27 mouse cellular contexts compared by ENCODE assay signal in the genomic region with DNA sequence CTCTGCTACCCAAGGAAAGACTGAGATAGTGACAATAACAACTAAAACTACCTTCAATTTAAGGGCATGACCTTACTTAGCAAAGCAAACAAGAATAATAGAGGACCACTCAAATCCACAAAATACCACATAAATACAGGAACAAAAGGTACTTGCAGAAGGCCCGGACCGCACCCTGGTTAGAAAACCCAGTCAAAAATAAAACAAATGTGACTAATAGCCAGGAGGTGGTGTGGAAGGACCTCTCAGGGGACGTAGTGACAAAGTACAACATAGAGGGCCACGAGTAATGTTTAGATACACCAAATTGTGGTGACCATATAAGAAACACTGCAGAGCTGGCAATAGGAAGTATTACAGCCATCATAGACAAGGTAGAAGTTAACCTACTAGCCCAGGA. TPM values are rescaled to one million over a fixed set of nuclear protein-coding genes. Genes with fewer than 3 reads are reported as not detected.
"Had no signal": no experiment of that assay in that cellular context is flagged by ENCODE, and none has a peak within 500 bp of the region (broad histone marks: within the 10 kb centered on the region; RNA-seq: fewer than 3 reads in every experiment).

No protein-coding gene starts in this region.

- H3K4me2 ChIP-seq: liver, embryonic 12.5 days; midbrain, embryonic 12.5 days; neural tube, embryonic 13.5 days; neural tube, embryonic 15.5 days had no signal

- H3K4me3 ChIP-seq: liver, embryonic 12.5 days; midbrain, embryonic 10.5 days; midbrain, embryonic 12.5 days; myocyte; neural tube, embryonic 13.5 days; neural tube, embryonic 15.5 days had no signal

- H3K27ac ChIP-seq: liver, embryonic 12.5 days; liver, embryonic 14.5 days; midbrain, embryonic 10.5 days; midbrain, embryonic 12.5 days; neural tube, embryonic 13.5 days; neural tube, embryonic 15.5 days had no signal

- H3K4me1 ChIP-seq: liver, embryonic 12.5 days; midbrain, embryonic 12.5 days; neural tube, embryonic 13.5 days; neural tube, embryonic 15.5 days had no signal

- H3K36me3 ChIP-seq: liver, embryonic 12.5 days; midbrain, embryonic 10.5 days; midbrain, embryonic 12.5 days; neural tube, embryonic 13.5 days; neural tube, embryonic 15.5 days had no signal

- H3K27me3 ChIP-seq: liver, embryonic 12.5 days; midbrain, embryonic 12.5 days; neural tube, embryonic 13.5 days; neural tube, embryonic 15.5 days had no signal

- DNase-seq: midbrain, embryonic 14.5 days; retina, postnatal 1 day; right cerebral cortex, adult 18-20 months; right cerebral cortex, postnatal 25 days; right cerebral cortex, postnatal 4 days; spleen, adult 18-20 months; thymus, adult 18-20 months; thymus, postnatal 14 days; thymus, postnatal 36 days had no signal

- H3K9ac ChIP-seq: liver, embryonic 12.5 days; liver, embryonic 14.5 days; midbrain, embryonic 12.5 days; neural tube, embryonic 13.5 days; neural tube, embryonic 15.5 days had no signal

- ATAC-seq: liver, embryonic 12.5 days; midbrain, embryonic 16.5 days had no signal

- H3K9me3 ChIP-seq: liver, embryonic 12.5 days; midbrain, embryonic 10.5 days; midbrain, embryonic 12.5 days; neural tube, embryonic 13.5 days; neural tube, embryonic 15.5 days had no signal

RNA-seq across cellular contexts. Expression of a gene that starts 23.5 kb away (rescaled TPM):
- total RNA-seq: liver, adult 2 months; megakaryocyte, adult 5-6 weeks; megakaryocyte-erythroid progenitor cell, adult 5-6 weeks had no signal
- polyA plus RNA-seq: liver, embryonic 12.5 days; liver, embryonic 14.5 days; liver, embryonic 16.5 days; lung, embryonic 16.5 days; midbrain, embryonic 10.5 days; midbrain, embryonic 12.5 days; midbrain, embryonic 14.5 days; midbrain, embryonic 16.5 days; myocyte; neural tube, embryonic 11.5 days; neural tube, embryonic 13.5 days; neural tube, embryonic 15.5 days; stomach, embryonic 14.5 days; stomach, embryonic 16.5 days; thymus, postnatal 0 days had no signal

RNA-seq across cellular contexts. Expression of a gene that starts 34.8 kb away (rescaled TPM):
- total RNA-seq: liver, adult 2 months; megakaryocyte, adult 5-6 weeks; megakaryocyte-erythroid progenitor cell, adult 5-6 weeks had no signal
- polyA plus RNA-seq: liver, adult 2 months; liver, embryonic 12.5 days; liver, embryonic 14.5 days; liver, embryonic 16.5 days; lung, embryonic 16.5 days; midbrain, embryonic 10.5 days; midbrain, embryonic 12.5 days; myocyte; neural tube, embryonic 11.5 days; small intestine, adult 2 months; thymus, postnatal 0 days had no signal
